Mouse (Mus musculus) forebrain, postnatal 0 days (tissue): Measurements from ENCODE around the gene Pkig. TPM values are rescaled to one million over a fixed set of nuclear protein-coding genes. Genes with fewer than 3 reads are reported as not detected.
A peak's percentile ranks its signal among the peaks of the same experiment; 100 is the strongest.

ENCODE experiments used
- ATAC-seq: fragments of 200-750 bp; cut with Nextera tagmentation; 2 replicates; pipeline ENCODE4 v1.8.0; 2017; ENCODE audit warnings: mild to moderate bottlenecking, moderate library complexity
- DNase-seq: peaks from one replicate; pipeline ENCODE4 v3.0.0-alpha.2; 2015
- H3K27ac ChIP-seq: fragments of 300-500 bp; sonication (generic); 2 replicates; pipeline ENCODE4 v1.5.1; 2014; ENCODE audit warnings: low read depth, mild to moderate bottlenecking, antibody characterized with exemption, low read length, moderate library complexity, mixed read lengths
- H3K27me3 ChIP-seq: fragments of 300-500 bp; sonication (generic); 2 replicates; pipeline ENCODE4 v1.6.1; 2014; ENCODE audit warnings: mild to moderate bottlenecking, low read length, mixed read lengths; ENCODE audit not compliant: insufficient read depth
- H3K36me3 ChIP-seq: fragments of 300-500 bp; sonication (generic); 2 replicates; pipeline ENCODE4 v1.6.1; 2014; ENCODE audit warnings: mild to moderate bottlenecking, moderate library complexity; ENCODE audit not compliant: insufficient read depth
- H3K4me1 ChIP-seq: fragments of 300-500 bp; sonication (generic); 2 replicates; pipeline ENCODE4 v1.6.1; 2014; ENCODE audit warnings: antibody characterized with exemption; ENCODE audit not compliant: insufficient read depth
- H3K4me2 ChIP-seq: fragments of 300-500 bp; sonication (generic); 2 replicates; pipeline ENCODE4 v1.6.1; 2014; ENCODE audit warnings: low read depth, mild to moderate bottlenecking, moderate library complexity
- H3K4me3 ChIP-seq: fragments of 300-500 bp; sonication (generic); 2 replicates; pipeline ENCODE4 v1.5.1; 2014; ENCODE audit warnings: low read depth, low read length, mixed read lengths
- H3K9ac ChIP-seq: fragments of 300-500 bp; sonication (generic); 2 replicates; pipeline ENCODE4 v1.6.1; 2014; ENCODE audit warnings: mild to moderate bottlenecking
- H3K9me3 ChIP-seq: fragments of 300-500 bp; sonication (generic); 2 replicates; pipeline ENCODE4 v1.6.1; 2016; ENCODE audit warnings: low read length
- CTCF ChIP-seq: sonication (generic); IDR thresholded peaks from 2 replicates; pipeline ENCODE4 v1.5.1; 2016; ENCODE audit warnings: antibody characterized with exemption, control low read depth, low read depth
- WGBS: fragments of 180-500 bp; shearing (Covaris S2); extraction: QIAGEN DNeasy Blood & Tissue Kit; methylation state at CpG from one replicate; pipeline ENCODE4 v1.1.7; 2014; 5-methylcytosine and 5-hydroxymethylcytosine counted together
- polyA plus RNA-seq: library from polyadenylated mRNA; unstranded; fragments of >200 nt; fragmentation: Nextera tagmentation; extraction: Ambion mirVana; gene quantifications from 2 replicates; pipeline ENCODE4 v1.2.1, GENCODE M21; 2015
- total RNA-seq: library from RNA; depleted of rRNA; stranded (reverse); fragments of >200 nt; gene quantifications from 2 replicates; pipeline ENCODE4 v1.2.3, GENCODE M21; 2014

Gene Pkig
- total and polyA plus RNA-seq, 2 experiments from 2014 or later, result 114 to 211 TPM

- no peaks in the 10 kb centered on the region for H3K27me3 ChIP-seq
- no peak for TF ChIP-seq CTCF
- no peak for ATAC-seq
- H3K9ac ChIP-seq, result no peak overlapping the region
- no peaks in the 10 kb centered on the region for H3K9me3 ChIP-seq
- no peaks in the 10 kb centered on the region for H3K36me3 ChIP-seq
- WGBS, result 50% methylated on average over 3 of the region's 3 CpGs
- no peak overlapping the region for H3K27ac ChIP-seq
- H3K4me3 ChIP-seq, result no peak overlapping the region
- no peak overlapping the region for H3K4me2 ChIP-seq
- DNase-seq, result no peak
- peaks cover 5% of the 10 kb centered on the region; the same call in 1 of the 2 replicates for H3K4me1 ChIP-seq
These were observed 5.7 kb downstream of the Pkig start for GRCm38 (mm10) chr2:163663930-163664329.

GRCm38 (mm10) chr2:163667045-163667444 lies 8.9 kb downstream of the Pkig start:
- Histone ChIP-seq H3K4me1 (no peaks in the 10 kb centered on the region), H3K9me3 (no peaks in the 10 kb centered on the region), H3K4me2 (no peak overlapping the region), H3K4me3 (no peak overlapping the region), H3K27me3 (no peaks in the 10 kb centered on the region), H3K27ac (no peak overlapping the region), H3K9ac (no peak overlapping the region), H3K36me3 (no peaks in the 10 kb centered on the region)
- 89% methylated on average over 1 of the region's 1 CpGs for WGBS
- no peak for TF ChIP-seq CTCF
- DNase-seq (no peak), ATAC-seq (no peak)

- ATAC-seq, result no peak
- 92% methylated on average over 11 of the region's 11 CpGs for WGBS
These were observed 12.8 kb downstream of the Pkig start for GRCm38 (mm10) chr2:163670872-163671594.

GRCm38 (mm10) chr2:163674397-163674796 lies 16.2 kb downstream of the Pkig start:
- no peak for DNase-seq
- WGBS, result 75% methylated on average over 5 of the region's 5 CpGs

More at GRCm38 (mm10) chr2:163670872-163671594, 12.8 kb downstream of the Pkig start:
- Histone ChIP-seq H3K4me2 (no peak overlapping the region), H3K27ac (no peak overlapping the region), H3K27me3 (no peaks in the 10 kb centered on the region), H3K9me3 (no peaks in the 10 kb centered on the region), H3K9ac (no peak overlapping the region), H3K4me3 (no peak overlapping the region), H3K36me3 (no peaks in the 10 kb centered on the region), H3K4me1 (0 out of 2 replicates have a peak, but pooled peaks cover 6% of the 10 kb centered on the region)
- no peak for TF ChIP-seq CTCF
- no peak for DNase-seq

GRCm38 (mm10) chr2:163675144-163675619 lies 17.0 kb downstream of the Pkig start:
- Histone ChIP-seq H3K36me3 (no peaks in the 10 kb centered on the region), H3K4me1 (0 out of 2 replicates have a peak, but pooled peaks cover 6% of the 10 kb centered on the region), H3K4me3 (no peak overlapping the region), H3K4me2 (no peak overlapping the region), H3K9ac (no peak overlapping the region), H3K9me3 (no peaks in the 10 kb centered on the region), H3K27ac (peak overlapping the region; percentile 15; the same call in 1 of the 2 replicates), H3K27me3 (no peaks in the 10 kb centered on the region)
- DNase-seq (no peak), ATAC-seq (no peak)
- WGBS, result 45% methylated on average over 5 of the region's 5 CpGs
- TF ChIP-seq CTCF, result no peak

More at GRCm38 (mm10) chr2:163674397-163674796, 16.2 kb downstream of the Pkig start:
- no peak overlapping the region for H3K4me3 ChIP-seq
- no peak overlapping the region for H3K4me2 ChIP-seq
- H3K27me3 ChIP-seq, result no peaks in the 10 kb centered on the region
- H3K27ac ChIP-seq, result no peak overlapping the region
- H3K36me3 ChIP-seq, result no peaks in the 10 kb centered on the region
- ATAC-seq, result no peak
- H3K9ac ChIP-seq, result no peak overlapping the region
- no peaks in the 10 kb centered on the region for H3K9me3 ChIP-seq
- TF ChIP-seq CTCF, result no peak
- 0 out of 2 replicates have a peak, but pooled peaks cover 6% of the 10 kb centered on the region for H3K4me1 ChIP-seq

- WGBS, result 72% methylated on average over 6 of the region's 6 CpGs
These were observed 17.5 kb downstream of the Pkig start for GRCm38 (mm10) chr2:163675662-163676061.

GRCm38 (mm10) chr2:163676321-163676720 lies 18.1 kb downstream of the Pkig start:
- no peak overlapping the region for H3K4me3 ChIP-seq
- TF ChIP-seq CTCF, result no peak
- no peaks in the 10 kb centered on the region for H3K9me3 ChIP-seq
- no peaks in the 10 kb centered on the region for H3K27me3 ChIP-seq
- 0 out of 2 replicates have a peak, but pooled peaks cover 6% of the 10 kb centered on the region for H3K4me1 ChIP-seq
- ATAC-seq (no peak), DNase-seq (no peak)
- WGBS, result 95% methylated on average over 4 of the region's 4 CpGs
- no peak overlapping the region for H3K27ac ChIP-seq
- H3K36me3 ChIP-seq, result no peaks in the 10 kb centered on the region
- H3K4me2 ChIP-seq, result no peak overlapping the region
- no peak overlapping the region for H3K9ac ChIP-seq

More at GRCm38 (mm10) chr2:163675662-163676061, 17.5 kb downstream of the Pkig start:
- no peak for DNase-seq
- H3K4me2 ChIP-seq, result no peak overlapping the region
- no peaks in the 10 kb centered on the region for H3K27me3 ChIP-seq
- H3K9ac ChIP-seq, result no peak overlapping the region
- no peak for TF ChIP-seq CTCF
- H3K36me3 ChIP-seq, result no peaks in the 10 kb centered on the region
- H3K9me3 ChIP-seq, result no peaks in the 10 kb centered on the region
- no peak overlapping the region for H3K4me3 ChIP-seq
- H3K4me1 ChIP-seq, result 0 out of 2 replicates have a peak, but pooled peaks cover 6% of the 10 kb centered on the region
- ATAC-seq, result no peak
- H3K27ac ChIP-seq, result no peak overlapping the region
